Mouse (Mus musculus) regulatory T cell (primary cell): ENCODE data around the gene Tex9.
"Not testable (repeated sequence)": the region's sequence is repeated elsewhere in the genome, so short reads cannot be mapped to it uniquely, and the experiment has no call there.

ENCODE experiments used
- in situ Hi-C: fragments of 300-600 bp; cut with MboI, MseI; formaldehyde crosslinking; loops from one replicate; pipeline ENCODE4 v1.15.1; 2025; ENCODE audit warnings: high pct_unique_total_duplicates

The Tex9 gene

GRCm38 (mm10) chr9:72440358-72440757 lies 51.7 kb downstream of the Tex9 start:
- in situ Hi-C loops = no loop called here

GRCm38 (mm10) chr9:72438749-72439148 lies 53.3 kb downstream of the Tex9 start:
- in situ Hi-C loops = loop anchor here (10.0 kb wide), 1 partner anchor 64 kb away; no protein-coding TSS in a partner anchor

- in situ Hi-C loops = loop anchor here (10.0 kb wide), 1 partner anchor 63 kb away; no protein-coding TSS in a partner anchor
Measured at GRCm38 (mm10) chr9:72437822-72438701, 54.0 kb downstream of the Tex9 start, which contains the start of gene Mns1. Gene Mns1, plus strand, starts transcription at chr9:72438011.

GRCm38 (mm10) chr9:72434876-72435275 lies 57.1 kb downstream of the Tex9 start:
- in situ Hi-C loops = loop anchor here (10.0 kb wide), 1 partner anchor 60 kb away; no protein-coding TSS in a partner anchor

GRCm38 (mm10) chr9:72427861-72428260 lies 64.2 kb downstream of the Tex9 start:
- in situ Hi-C loops = no loop called here

- in situ Hi-C loops = no loop called here
Measured at GRCm38 (mm10) chr9:72425300-72425850, 66.6 kb downstream of the Tex9 start.

- in situ Hi-C loops = no loop called here
Measured at GRCm38 (mm10) chr9:72422753-72423152, 69.3 kb downstream of the Tex9 start.

GRCm38 (mm10) chr9:72422284-72422683 lies 69.7 kb downstream of the Tex9 start:
- in situ Hi-C loops = no loop called here

GRCm38 (mm10) chr9:72420490-72420889 lies 71.5 kb downstream of the Tex9 start:
- in situ Hi-C loops = no loop called here

- in situ Hi-C loops = loop anchor here (5.0 to 10.0 kb wide), 3 partner anchors 91 to 784 kb away; no protein-coding TSS in a partner anchor
Measured at GRCm38 (mm10) chr9:72418443-72418842, 73.6 kb downstream of the Tex9 start.

GRCm38 (mm10) chr9:72411746-72412145 lies 80.3 kb downstream of the Tex9 start:
- in situ Hi-C loops = loop anchor here (5.0 to 10.0 kb wide), 3 partner anchors 44 to 777 kb away; no protein-coding TSS in a partner anchor

- in situ Hi-C loops = loop anchor here (5.0 to 10.0 kb wide), 3 partner anchors 42 to 775 kb away; no protein-coding TSS in a partner anchor
Measured at GRCm38 (mm10) chr9:72409381-72410225, 82.4 kb downstream of the Tex9 start.

GRCm38 (mm10) chr9:72408131-72408586 lies 83.9 kb downstream of the Tex9 start:
- in situ Hi-C loops = no loop called here

- in situ Hi-C loops = no loop called here
Measured at GRCm38 (mm10) chr9:72405882-72406638, 86.0 kb downstream of the Tex9 start.

- in situ Hi-C loops = no loop called here
Measured at GRCm38 (mm10) chr9:72404934-72405333, 87.1 kb downstream of the Tex9 start.

- in situ Hi-C loops = no loop called here
Measured at GRCm38 (mm10) chr9:72404446-72404845, 87.6 kb downstream of the Tex9 start.

- in situ Hi-C loops = no loop called here
Measured at GRCm38 (mm10) chr9:72403421-72403820, 88.6 kb downstream of the Tex9 start.

- in situ Hi-C loops = not testable (repeated sequence)
Measured at GRCm38 (mm10) chr9:72401769-72402168, 90.2 kb downstream of the Tex9 start.
